Mouse (Mus musculus): Measurements from ENCODE around the gene Tfeb. TPM values are rescaled to one million over a fixed set of nuclear protein-coding genes. Genes with fewer than 3 reads are reported as not detected.

The Tfeb gene
- polyA plus RNA-seq, 1 experiment: 18.6 TPM

DNA sequence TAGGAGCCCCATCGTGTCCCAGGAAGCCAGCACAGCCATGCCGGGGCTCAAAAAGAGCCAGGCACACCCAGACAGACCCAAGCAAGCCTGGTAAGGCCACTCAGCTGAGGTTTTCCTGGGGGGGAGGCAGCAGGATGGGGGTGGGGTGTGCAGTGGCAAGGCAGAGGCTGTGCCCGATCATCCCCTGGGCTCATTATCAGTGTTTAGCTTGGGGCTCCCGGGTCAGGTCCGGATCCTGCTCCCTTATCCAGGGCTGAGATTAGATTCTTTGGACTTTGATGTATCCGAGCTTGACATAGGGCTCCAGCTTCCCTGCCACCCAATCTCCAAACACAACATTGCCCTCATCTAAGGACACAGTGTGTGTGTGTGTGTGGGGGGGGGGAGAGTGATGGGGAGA is 24.9 kb upstream of the Tfeb start:
- no peak for DNase-seq (ENCODE audit: low read depth)

DNA sequence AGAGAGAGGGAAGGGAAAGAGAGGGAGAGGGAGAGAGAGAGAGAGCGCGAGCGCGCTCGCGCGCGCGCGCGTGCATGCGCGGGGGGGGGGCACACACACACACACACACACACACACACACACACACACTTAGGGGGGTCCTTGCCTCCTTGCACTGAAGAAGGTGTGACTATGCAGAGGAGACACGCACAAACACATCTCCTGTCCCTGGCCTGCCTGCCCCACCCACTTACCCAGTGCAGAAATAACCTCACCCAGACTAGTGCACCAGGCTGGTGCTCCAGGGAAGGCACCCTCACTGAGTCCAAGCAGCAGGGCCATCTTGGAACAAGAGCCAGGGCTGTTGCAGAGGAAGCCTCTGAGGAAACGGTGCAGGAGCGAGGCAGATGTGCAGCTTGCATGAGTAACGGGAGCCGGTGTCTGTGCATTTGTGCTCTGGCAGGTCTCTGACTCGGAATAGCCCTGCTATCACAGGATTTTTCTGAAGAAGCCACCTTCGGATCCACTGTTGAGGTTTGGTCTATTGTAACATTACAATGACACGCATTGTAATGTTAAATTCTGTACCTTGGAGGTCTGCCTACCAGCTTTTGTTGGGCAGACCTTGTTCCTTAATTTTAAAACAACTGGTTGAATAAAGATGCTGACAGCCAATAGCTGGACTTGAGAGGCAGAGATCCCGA is 23.8 kb upstream of the Tfeb start:
- DNase-seq (ENCODE audit: low read depth): no peak

DNA sequence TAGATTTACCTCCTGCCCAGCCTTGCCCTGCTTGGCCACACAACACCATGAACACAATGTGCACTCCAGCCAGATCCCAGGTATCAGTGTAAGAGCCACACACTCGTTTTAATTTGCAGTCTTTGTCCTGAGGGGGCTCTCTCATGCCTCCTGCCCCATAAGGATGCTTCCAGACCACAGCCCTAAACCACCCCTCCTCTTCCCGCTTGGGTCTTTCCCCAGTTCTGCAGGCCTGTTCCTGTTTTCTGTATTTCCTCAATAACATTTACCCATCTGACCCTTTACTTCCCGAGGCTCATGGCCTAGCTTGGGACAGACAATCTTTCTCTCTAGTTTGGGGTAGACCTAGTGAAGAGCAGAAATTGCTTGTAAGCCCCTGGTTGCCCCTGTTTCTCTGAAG is 21.8 kb upstream of the Tfeb start:
- no peak for DNase-seq (ENCODE audit: low read depth)

DNA sequence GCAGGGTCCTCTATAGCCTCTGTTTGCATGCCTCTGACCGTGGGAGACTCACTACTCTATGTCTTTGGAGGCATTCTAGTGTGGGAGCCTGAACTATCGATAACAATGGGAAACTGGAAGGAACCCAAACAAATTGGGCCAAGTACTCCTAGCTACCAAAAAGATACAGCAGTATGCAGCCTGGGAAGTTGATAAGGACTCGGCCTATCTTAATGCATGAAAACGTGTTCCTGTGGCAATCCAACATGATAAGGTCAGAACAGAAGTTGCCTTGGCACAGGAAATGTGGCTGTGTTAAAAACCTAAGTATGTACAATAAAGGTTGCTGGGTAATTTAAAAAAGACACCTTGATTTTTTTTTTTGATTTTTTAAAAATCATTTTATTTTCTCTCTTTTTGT is 15.6 kb upstream of the Tfeb start:
- DNase-seq (ENCODE audit: low read depth): no peak

DNA sequence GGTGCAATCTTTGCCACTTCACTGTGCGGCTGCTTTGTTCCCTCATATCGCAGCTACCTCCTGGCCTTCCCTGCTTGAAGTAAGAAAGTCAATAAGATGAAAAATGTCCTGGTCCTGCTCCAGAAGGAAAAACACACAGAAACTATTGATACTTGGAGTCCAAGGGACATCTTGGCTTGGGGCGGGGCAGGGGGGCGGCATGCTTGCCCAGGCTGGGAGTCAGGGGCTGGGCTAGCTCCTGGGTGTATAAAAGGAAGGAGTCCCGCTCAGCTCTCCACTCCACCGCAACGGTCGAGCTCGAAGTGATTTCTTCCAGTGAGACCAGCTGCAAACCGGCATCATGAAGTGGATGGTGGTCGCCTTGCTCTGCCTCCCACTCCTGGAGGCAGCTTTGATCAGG is 10.3 kb upstream of the Tfeb start, which contains the start of gene Pgc:
Pgc (plus strand) TSS at position 277 of the 400 bp plus-strand sequence.
- DNase-seq (ENCODE audit: low read depth): no peak

DNA sequence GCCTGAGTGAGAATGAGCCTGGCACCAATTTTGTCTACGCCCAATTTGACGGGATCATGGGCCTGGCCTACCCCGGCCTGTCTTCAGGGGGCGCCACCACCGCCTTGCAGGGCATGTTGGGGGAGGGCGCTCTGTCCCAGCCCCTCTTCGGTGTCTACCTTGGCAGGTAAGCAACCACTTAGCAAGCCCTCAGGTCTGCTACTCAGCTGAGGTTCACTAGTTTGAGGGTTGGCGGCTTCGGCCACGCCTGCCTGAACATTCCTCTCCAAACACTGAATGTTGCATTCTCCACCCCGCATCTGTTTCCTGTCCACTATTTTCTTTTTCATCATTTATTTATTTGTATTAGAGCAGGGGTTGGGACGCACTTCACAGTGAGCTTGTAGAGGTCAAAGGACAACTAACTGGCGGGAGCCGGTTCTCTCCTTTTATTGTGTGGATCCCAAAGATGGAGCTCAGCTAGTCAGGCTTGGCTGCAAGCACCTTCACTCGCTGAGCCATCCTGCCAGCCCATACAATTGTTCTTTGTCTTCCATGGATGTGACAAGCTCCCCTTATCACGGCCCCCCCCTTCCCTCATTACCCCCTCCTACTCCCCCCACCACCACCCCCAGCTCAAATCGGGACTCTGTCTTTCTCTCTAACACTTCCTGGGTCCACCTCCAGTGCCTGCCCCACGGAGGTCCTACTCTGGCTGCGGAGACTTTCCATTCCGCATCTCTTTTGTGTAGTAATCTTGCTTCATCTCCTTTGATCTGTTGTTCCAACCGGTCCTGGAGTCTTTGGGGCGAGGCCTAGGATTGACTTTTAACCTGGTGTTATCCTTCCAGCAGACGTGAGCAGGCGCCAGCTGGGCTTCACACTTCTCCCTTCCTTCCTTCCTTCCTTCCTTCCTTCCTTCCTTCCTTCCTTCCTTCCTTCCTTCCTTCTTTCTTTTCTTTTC is 5.9 kb upstream of the Tfeb start:
- DNase-seq (ENCODE audit: low read depth): no peak

DNA sequence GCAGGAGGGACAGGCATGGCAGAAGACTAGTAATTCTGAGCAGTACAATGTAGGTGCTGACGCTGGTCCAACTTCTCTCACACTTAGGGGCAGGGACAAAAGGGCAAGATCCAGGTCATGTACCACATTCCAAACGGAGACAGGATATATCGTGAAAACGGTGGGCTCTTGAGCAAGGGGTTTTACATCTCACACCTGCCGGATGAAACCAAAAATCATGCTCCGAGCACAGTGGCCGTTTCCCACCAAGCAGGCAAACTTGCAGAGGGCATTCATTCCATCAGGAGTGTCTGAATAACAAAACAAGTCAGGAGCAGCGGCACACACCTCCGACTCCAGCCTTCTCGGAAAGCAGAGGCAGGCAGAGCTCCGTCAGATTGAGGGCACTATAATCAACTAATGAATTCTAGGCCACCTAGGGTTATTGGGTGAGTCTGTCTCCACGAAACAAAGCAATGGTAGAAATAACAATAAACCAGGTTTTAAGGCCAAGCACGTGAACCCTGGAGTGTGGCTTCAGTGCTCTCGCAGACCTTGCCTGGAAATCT is 1.2 kb upstream of the Tfeb start:
- DNase-seq (ENCODE audit: low read depth): no peak

DNA sequence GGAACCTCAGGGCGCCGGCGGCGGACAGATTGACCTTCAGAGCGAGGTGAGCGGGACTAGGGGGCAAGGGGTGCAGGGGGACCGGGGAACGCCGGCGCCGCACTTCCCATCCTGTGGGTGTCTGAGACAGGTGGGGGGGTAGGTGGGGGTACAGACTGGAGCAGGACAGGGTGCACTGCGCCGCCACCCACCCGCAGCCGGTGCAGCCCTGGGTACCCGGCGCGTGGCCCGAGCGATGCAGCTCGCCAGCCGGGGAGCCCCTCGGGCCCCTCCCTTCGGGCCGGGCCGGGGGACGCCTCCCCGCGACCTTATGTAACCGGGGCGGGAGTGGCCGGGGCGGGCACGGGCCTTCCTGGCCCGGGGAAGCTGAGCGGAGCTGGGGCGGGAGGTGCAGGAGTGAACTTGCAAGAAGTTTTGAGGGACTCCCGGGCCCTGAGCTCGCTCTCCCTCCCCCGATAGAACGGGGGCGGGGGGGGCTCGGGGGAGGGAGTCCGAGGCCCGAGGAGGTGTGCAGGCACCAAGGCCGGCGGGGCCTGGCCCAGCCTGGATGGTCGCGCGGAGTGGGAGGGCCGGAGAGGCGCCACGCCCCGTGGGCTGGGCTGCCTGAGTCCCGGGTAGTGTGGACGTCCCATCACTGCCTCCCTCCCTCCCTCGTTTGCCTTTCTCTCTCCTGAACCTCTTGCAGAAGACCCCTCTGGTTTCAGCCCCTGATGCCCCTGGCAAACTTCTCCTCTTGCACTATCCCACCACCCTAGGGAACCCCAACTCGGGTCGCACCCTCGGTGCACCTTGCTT is 638 bp downstream of the Tfeb start:
- no peak for DNase-seq (ENCODE audit: low read depth)

DNA sequence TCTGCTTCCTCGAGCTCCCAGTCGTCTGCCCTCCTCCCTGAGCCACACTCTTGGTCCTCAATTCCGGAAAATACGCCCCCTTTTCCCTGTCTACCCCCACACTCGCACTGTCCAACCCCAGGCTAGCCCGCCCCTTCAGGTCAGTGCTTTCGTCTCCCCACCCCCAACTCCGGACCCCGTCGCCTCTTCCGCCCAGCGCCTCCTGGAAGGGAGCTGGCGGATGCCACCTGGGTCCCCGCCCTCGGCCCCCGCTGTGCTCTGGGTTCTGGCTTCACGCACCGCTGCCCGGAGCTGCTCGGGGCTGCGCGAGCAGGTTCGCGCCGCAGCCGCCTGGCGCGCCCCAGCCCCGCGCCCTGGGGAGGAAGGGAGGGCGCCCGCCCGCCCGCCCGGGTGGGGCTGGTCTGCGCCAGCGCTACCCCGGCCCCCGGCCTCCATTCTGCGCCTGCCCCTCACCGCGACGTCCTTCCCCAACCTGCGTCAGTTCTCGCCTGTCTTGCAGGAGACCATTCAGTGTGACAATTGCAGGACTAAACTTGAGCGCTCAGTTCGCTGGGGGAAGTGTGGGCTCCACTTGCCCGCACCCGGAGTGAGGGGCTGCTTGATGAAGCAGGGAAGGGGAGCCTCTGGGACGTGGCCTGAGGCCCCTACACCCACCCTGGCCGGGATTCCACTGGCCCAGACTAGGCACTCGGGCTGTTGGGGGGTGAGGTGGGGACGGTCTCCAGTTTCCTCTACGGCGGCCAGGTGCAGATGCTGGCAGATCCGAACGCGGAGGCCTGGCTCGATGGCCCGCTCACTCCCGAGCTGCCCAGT is 1.4 kb downstream of the Tfeb start:
- DNase-seq (ENCODE audit: low read depth): no peak

DNA sequence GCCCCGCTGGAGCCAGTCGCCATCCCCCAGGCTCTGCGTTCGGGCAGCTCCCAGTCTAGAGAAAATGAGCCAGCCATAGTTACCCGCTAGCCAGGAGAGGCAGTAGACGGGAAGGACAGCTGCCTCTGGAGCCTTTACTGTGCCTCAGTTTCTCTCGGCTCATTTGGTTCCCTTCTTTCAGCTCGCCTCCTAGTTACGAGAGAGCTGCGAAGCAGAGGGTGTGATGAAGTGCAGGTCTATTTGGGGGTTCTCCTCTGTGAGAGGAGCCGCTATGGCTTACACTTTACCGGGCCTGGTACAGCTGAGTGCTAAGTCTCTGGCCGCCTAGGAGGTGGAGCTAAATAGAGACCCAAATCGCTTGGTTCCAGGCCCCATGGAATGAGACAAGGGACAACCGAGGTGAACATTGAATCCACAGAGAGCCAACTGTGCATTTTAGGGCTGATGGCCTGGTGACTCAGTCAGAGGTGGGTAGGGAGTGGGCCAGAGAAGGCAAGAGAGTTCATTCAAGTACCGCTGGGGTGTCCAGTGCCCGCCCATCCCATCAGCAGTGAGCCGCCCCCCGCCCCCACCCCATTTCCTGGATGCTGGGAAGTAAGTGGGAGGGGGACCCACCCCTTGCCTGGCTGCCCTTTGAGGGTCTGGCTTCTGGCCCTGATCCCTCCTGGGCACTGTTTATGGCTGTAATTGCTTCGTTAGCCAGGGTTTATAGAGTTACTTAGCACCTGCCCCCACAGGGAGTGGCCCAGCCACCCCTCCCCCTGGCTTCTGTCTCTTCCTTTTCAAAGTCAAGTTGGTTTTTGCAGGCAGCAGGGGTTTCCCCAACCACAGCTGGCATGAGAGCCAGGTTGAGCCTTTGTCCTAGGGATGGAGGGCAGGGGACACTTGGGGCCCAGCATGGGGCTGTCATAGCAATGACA is 2.3 kb downstream of the Tfeb start:
- no peak for DNase-seq (ENCODE audit: low read depth)

DNA sequence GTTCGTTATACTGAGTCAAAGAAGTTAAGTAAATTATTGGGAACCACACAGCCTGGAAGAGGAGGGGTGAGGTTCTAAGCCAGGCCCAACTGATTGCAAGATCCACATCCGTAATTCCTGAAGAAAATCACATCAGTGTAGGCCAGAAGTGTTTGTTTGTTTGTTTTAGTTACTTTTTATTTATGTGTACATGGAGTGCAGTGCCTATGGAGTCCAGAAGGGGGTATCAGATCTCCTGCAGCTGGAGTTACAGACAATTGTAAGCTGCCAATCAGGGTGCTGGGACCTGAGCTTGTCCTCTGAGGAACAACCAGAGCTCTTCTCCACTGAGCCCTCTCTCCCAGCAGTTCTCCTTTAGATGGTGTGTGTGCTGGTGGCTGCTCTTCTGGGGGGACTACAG is 3.4 kb downstream of the Tfeb start:
- DNase-seq (ENCODE audit: low read depth): no peak

DNA sequence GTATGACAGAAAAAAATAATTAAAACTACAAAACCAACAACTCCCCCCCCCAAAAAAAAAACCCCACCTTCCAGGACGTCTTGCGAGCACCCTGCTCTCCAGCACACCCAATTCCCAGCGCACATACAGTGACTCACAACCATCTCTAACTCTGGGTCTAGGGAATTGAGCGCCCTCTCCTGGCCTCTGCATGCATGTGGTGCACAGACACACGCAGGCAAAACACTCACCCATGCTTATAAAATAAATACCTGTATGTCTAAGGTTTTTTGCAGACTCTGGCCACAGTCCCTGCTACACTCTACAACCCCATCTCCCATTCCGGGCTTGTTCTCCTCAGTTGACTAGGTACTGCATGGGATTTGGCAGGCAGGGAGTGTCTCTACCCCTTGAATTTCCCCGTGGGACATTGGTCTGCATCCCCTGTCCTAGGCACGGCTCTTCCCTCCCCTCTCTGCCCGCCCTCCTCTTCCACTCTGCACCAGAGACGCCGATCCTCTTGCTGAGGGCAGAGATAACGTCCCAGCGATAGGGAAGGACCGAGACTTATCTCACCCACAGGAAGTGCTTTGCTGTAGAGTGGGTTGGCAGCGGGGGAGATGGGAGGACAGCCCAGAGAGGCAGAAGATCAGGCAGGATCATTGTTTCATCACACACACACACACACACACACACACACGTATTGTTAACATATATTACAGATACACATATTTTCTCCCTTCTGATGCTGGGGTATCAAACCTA is 6.3 kb downstream of the Tfeb start:
- no peak for DNase-seq (ENCODE audit: low read depth)

DNA sequence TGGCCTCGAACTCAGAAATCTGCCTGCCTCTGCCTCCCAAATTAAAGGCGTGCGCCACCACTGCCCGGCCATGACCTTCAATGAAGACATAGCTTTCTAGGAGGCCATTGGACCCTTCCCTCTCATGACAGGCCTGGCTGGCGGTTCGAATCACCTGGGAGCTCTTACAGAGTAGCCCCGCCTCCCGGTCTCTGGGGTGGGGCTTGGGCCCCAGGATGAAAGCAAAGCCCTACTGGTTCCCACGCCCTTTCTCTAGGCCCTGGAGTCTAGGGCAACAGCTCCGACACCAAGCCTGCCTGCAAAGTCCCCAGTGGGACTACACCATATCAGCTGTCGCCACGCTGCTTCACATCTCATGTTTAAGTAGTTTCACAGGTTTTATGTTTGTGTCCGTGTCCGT is 7.3 kb downstream of the Tfeb start:
- DNase-seq (ENCODE audit: low read depth): no peak

DNA sequence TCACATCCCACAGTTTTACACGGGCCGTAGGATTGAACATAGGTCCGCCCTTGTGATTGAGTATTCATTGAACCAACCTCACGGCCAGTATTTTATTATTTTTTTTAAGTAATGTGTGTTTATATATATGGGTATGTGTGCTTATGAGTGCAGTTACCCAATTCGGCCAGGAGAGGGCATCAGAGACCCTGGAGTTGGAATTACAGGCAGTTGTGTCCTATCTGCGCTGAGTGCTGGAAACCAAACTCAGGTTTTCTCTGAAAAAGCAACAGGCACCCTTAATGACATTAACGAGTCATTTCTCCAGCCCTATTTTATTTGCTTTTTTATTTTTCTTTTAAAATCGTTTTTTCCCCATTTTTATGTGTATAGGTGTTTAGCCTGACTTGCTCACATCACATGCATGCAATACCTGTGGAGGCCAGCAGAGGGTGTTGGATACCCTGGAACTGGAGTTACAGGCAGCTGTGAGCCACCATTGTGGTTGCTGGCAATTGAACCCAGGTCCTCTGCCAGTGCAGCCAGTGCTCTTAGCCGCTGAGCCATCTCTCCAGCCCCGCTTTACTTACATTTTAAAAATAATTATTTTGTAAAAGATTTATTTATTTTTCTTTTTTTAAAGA is 8.0 kb downstream of the Tfeb start:
- no peak for DNase-seq (ENCODE audit: low read depth)

DNA sequence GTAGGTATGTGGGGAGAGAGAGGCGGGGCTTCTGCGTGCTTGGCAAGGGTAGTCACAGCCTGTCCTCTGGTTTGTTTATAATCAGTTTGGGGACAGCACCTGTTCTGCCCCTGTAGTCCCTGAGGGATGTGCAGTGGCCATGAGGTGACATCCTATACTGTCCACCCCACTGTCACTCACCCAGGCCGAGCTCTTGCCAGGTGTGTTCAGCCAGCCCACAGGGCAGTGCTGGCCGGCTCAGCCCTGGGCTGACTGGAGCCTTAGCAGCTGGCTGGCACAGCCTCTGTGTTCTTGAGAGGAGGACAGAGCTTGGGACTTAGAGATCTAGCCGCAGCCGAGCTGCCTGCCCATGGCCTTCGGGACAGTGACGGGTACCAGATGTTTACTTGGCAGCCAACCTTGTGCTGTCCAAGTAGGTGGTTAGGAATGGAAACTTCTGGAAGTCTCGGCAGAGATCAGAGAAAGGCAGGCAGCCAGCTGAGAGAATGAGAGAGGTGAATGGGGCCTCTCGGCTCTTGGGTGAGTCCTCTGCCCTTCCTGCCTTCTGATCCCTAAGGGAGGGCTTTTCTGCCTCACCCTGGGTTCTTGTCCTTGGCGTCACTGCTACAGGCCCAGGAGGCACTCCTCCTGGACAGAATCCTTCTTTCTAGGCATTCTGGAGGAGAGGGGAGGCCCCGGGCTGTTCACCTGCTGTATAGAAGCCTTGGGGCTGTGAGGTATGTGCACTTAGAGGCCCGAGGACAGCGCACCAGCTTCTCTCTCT is 12.1 kb downstream of the Tfeb start:
- no peak for DNase-seq (ENCODE audit: low read depth)

DNA sequence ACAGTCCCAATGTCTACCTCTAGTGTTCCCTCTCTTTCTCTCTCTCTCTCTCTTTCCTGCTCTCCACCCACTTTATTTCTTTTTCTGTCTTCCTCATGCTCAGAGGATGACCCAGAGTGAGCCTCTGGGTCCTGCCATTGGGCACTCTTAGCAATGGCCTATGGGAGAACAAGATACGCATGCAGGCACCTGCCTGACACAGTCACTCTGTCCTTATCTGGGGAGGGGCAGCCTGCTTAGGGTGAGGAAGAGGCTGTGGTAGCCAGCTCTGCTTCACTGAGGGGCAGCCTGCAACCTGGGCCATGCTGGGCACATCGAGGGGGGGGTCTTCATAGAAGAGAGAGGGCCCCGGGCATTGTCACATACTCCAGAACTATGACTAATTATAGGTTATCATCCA is 12.8 kb downstream of the Tfeb start:
- DNase-seq (ENCODE audit: low read depth): no peak

DNA sequence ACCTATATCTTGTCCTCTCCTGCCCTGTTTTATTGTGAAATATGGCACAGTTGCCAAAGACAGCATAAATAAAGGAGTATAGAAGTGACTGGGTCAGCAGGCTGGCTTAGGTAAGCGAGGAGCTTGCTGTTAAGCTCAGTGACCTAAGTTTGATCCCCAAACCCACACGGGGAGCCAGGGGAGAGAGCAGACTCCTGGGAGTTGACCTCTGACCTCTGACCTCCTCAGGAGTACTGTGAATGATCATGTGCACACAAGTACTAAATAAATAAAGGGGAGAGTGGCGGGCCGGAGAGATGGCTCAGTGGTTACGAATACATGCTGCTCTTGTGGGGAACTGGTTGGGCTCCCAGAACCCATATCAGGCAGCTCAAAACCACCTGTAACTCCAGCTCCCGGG is 13.3 kb downstream of the Tfeb start:
- no peak for DNase-seq (ENCODE audit: low read depth)

DNA sequence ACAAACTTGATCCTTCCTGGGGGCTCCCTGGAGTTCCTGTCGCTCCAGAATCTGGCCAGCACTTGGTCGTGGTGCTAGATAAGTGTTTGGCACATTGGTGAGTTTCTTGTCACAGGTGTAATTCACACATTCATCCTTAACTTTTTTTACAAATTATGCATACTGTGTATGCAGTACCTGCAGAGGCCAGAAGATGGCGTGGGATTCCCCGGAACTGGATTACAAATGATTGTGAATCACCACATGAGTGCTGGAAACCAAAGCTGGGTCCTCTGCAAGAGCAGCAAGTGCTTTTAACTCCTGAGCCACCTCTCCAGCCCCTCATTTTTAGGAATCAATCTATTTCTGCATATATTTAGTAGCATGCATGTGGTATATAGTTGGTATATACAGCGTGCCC is 15.0 kb downstream of the Tfeb start:
- no peak for DNase-seq (ENCODE audit: low read depth)

All from gonadal fat pad, adult 2 months (tissue).